Mouse (Mus musculus) CH12.LX (cell line): ENCODE data around the gene Tent5b. TPM values are rescaled to one million over a fixed set of nuclear protein-coding genes. Genes with fewer than 3 reads are reported as not detected.

Source experiments
- DNase-seq: peaks from one replicate; pipeline ENCODE4 v3.0.0-alpha.2; 2013; ENCODE audit errors: extremely low read depth
- H3K27ac ChIP-seq: 2 replicates; pipeline ENCODE4 v1.5.1; 2012; ENCODE audit warnings: low read depth, mild to moderate bottlenecking, control low read depth, moderate library complexity; ENCODE audit not compliant: insufficient read depth
- H3K27me3 ChIP-seq: replicated peaks from 2 replicates; pipeline ENCODE3; 2012; ENCODE audit warnings: inconsistent platforms
- H3K36me3 ChIP-seq, 2 experiments: replicated peaks in 1 of 2; 2 replicates each; pipeline versions ENCODE3 to v1.6.1; 2012; ENCODE audit warnings: inconsistent platforms in 1 of 2, low read length in 1 of 2, mild to moderate bottlenecking in 1 of 2, mixed read lengths in 1 of 2, moderate library complexity in 1 of 2; ENCODE audit not compliant: control insufficient read depth in 1 of 2, insufficient read depth in 1 of 2
- H3K4me1 ChIP-seq, 2 experiments: 2 replicates each; pipeline ENCODE4 v1.6.1; 2012; ENCODE audit warnings: inconsistent platforms in 1 of 2, moderate library complexity in 1 of 2; ENCODE audit not compliant: insufficient read depth in 2 of 2, control insufficient read depth in 1 of 2
- H3K4me2 ChIP-seq: 2 replicates; pipeline ENCODE4 v1.6.1; 2012; ENCODE audit warnings: low read depth, mild to moderate bottlenecking, control low read depth; ENCODE audit not compliant: poor library complexity, insufficient read depth, severe bottlenecking
- H3K4me3 ChIP-seq, 3 experiments: fragments of 150-350 bp in 1 of 3; sonication (generic) in 1 of 3; replicated peaks in 1 of 3; 2 replicates each; pipeline versions ENCODE3 to v1.5.1; 2011 to 2012; ENCODE audit warnings: low read depth in 2 of 3, low read length in 2 of 3, mild to moderate bottlenecking in 2 of 3, moderate library complexity in 2 of 3, control low read depth in 1 of 3, improper control_type of control experiment in 1 of 3, inconsistent platforms in 1 of 3, mixed read lengths in 1 of 3; ENCODE audit not compliant: poor library complexity in 1 of 3
- H3K79me2 ChIP-seq: replicated peaks from 2 replicates; pipeline ENCODE4 v1.6.1; 2012; ENCODE audit warnings: mild to moderate bottlenecking, moderate library complexity; ENCODE audit not compliant: control insufficient read depth, poor library complexity, insufficient read depth, severe bottlenecking; ENCODE audit errors: extremely low read depth
- H3K9ac ChIP-seq: 2 replicates; pipeline ENCODE4 v1.6.1; 2012; ENCODE audit warnings: low read depth, mild to moderate bottlenecking, control low read depth, moderate library complexity; ENCODE audit not compliant: insufficient read depth
- H3K9me3 ChIP-seq: replicated peaks from 2 replicates; pipeline ENCODE3; 2012; ENCODE audit warnings: low read length, inconsistent platforms, mixed read lengths
- EP300 ChIP-seq: IDR thresholded peaks from 2 replicates; pipeline ENCODE4 v1.6.1; 2011; ENCODE audit warnings: low read length, improper control_type of control experiment
- ETS1 ChIP-seq: conservative IDR thresholded peaks from 2 replicates; pipeline ENCODE4 v1.6.1; 2012; ENCODE audit warnings: low read depth, mild to moderate bottlenecking, inconsistent platforms, low read length, improper control_type of control experiment, moderate library complexity
- GABPA ChIP-seq: IDR thresholded peaks from 2 replicates; pipeline ENCODE4 v1.6.1; 2012; ENCODE audit warnings: low read depth, low read length, improper control_type of control experiment, inconsistent platforms; ENCODE audit not compliant: insufficient replicate concordance
- IRF4 ChIP-seq: IDR thresholded peaks from 2 replicates; pipeline ENCODE4 v1.6.1; 2014; ENCODE audit warnings: low read depth, mild to moderate bottlenecking, inconsistent platforms, low read length, improper control_type of control experiment
- JUND ChIP-seq: conservative IDR thresholded peaks from 2 replicates; pipeline ENCODE4 v1.6.1; 2011; ENCODE audit warnings: low read depth, low read length, improper control_type of control experiment
- KAT2A ChIP-seq: IDR thresholded peaks from 2 replicates; pipeline ENCODE4 v1.6.1; 2012; ENCODE audit warnings: low read length, improper control_type of control experiment, inconsistent platforms; ENCODE audit not compliant: insufficient replicate concordance
- MAZ ChIP-seq: IDR thresholded peaks from 2 replicates; pipeline ENCODE4 v1.6.1; 2012; ENCODE audit warnings: low read depth, mild to moderate bottlenecking, inconsistent platforms, low read length, improper control_type of control experiment, moderate library complexity
- MEF2A ChIP-seq: IDR thresholded peaks from 2 replicates; pipeline ENCODE4 v1.6.1; 2014; ENCODE audit warnings: low read depth, mild to moderate bottlenecking, inconsistent platforms, low read length, improper control_type of control experiment, borderline replicate concordance
- MXI1 ChIP-seq: IDR thresholded peaks from 2 replicates; pipeline ENCODE4 v1.6.1; 2011; ENCODE audit warnings: mild to moderate bottlenecking, low read depth, low read length, improper control_type of control experiment
- NELFE ChIP-seq: IDR thresholded peaks from 2 replicates; pipeline ENCODE4 v1.6.1; 2011; ENCODE audit warnings: low read depth, low read length, improper control_type of control experiment
- PAX5 ChIP-seq: IDR thresholded peaks from 2 replicates; pipeline ENCODE4 v1.6.1; 2012; ENCODE audit warnings: low read length, inconsistent platforms, mixed read lengths
- POLR2A ChIP-seq: IDR thresholded peaks from 2 replicates; pipeline ENCODE4 v1.6.1; 2011; ENCODE audit warnings: low read depth, mild to moderate bottlenecking, improper control_type of control experiment, low read length
- RCOR1 ChIP-seq: conservative IDR thresholded peaks from 2 replicates; pipeline ENCODE4 v1.6.1; 2012; ENCODE audit warnings: low read depth, mild to moderate bottlenecking, inconsistent platforms, low read length, improper control_type of control experiment
- SIN3A ChIP-seq: IDR thresholded peaks from 2 replicates; pipeline ENCODE4 v1.6.1; 2012; ENCODE audit warnings: low read length, improper control_type of control experiment, inconsistent platforms
- TBP ChIP-seq: conservative IDR thresholded peaks from 2 replicates; pipeline ENCODE4 v1.6.1; 2011; ENCODE audit warnings: low read depth, low read length, improper control_type of control experiment
- UBTF ChIP-seq: IDR thresholded peaks from 2 replicates; pipeline ENCODE4 v1.6.1; 2012; ENCODE audit warnings: low read depth, mild to moderate bottlenecking, inconsistent platforms, low read length, improper control_type of control experiment, moderate library complexity
- USF1 ChIP-seq: IDR thresholded peaks from 2 replicates; pipeline ENCODE4 v1.6.1; 2014; ENCODE audit warnings: low read depth, mild to moderate bottlenecking, inconsistent platforms, low read length, improper control_type of control experiment
- ZKSCAN1 ChIP-seq: IDR thresholded peaks from 2 replicates; pipeline ENCODE4 v1.6.1; 2012; ENCODE audit warnings: low read depth, inconsistent platforms, low read length, improper control_type of control experiment, borderline replicate concordance
- ZMIZ1 ChIP-seq: IDR thresholded peaks from 2 replicates; pipeline ENCODE4 v1.6.1; 2012; ENCODE audit warnings: low read depth, mild to moderate bottlenecking, inconsistent platforms, low read length, improper control_type of control experiment
- dilution Hi-C: fragments of 300-500 bp; cut with MboI; formaldehyde crosslinking; loops from 2 replicates; pipeline ENCODE4 v1.14.3; 2020; ENCODE audit warnings: low sequenced_read_pairs; ENCODE audit not compliant: extremely low pct_unique_long_range_greater_than_20kb, extremely low pct_ligation_motif_present
- in situ Hi-C: fragments of 300-500 bp; cut with MboI; formaldehyde crosslinking; loops from 3 replicates; pipeline ENCODE4 v1.14.3; 2019; ENCODE audit warnings: low sequenced_read_pairs, low pct_ligation_motif_present, low pct_unique_long_range_greater_than_20kb, mixed read lengths
- polyA plus RNA-seq: library from polyadenylated mRNA; unstranded; fragments of >175 nt; gene quantifications from 2 replicates; pipeline ENCODE4 v1.2.1, GENCODE M21; 2012; ENCODE audit warnings: low read depth; ENCODE audit not compliant: insufficient read length
- total RNA-seq, 2 experiments: library from RNA; depleted of rRNA; stranded (reverse); fragments of 300-350 nt in 1 of 2; fragments of >200 nt in 1 of 2; gene quantifications; 2 replicates each; pipeline ENCODE4 v1.2.3; 2012 to 2014

The Tent5b gene
- total and polyA plus RNA-seq, 3 experiments, result not detected

DNA sequence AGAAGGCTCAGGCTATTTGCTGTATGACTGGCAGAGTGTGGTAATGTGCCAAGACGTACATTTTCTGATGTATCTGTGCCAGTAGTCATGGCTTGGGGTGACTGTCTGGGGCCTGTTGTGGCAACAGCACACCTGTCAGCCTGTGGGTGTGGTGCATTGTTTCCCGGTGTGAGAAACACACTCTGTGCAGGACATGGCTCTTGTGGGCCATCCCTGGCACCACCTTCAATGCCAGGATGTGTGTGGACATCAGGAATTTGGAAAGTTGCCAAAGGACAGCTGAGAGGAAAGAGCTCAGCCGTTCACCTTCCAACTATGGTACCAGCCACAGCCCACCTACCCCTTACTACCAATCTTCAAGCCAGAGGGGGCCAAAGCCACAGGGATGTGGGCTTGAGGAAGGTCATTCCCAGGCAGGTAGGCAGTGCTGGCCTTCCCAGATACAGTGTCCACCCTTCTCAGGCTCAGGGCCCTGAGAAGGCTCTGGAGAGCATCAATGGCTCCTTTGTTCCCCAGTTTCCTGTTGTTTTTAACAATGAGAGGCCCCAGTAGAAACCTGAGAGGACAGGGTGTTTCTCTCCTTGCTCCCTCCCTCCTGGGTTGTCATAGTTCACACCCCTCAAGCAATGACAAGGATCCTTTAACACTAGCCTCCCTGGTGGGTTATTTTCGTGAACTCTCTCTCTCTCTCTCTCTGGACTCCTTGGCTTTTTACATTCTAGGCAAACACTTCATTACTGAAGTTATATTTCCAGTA lies 9.7 kb downstream of the Tent5b start:
- Histone ChIP-seq H3K4me1 (peaks cover 0 to 11% of the 10 kb centered on the region in 2 experiments; a peak in 2 of 4 replicates), H3K27me3 (peaks cover 79% of the 10 kb centered on the region), H3K36me3 (no peaks in the 10 kb centered on the region), H3K4me3 (no peak overlapping the region)
- in situ Hi-C loops, result no loop called here
- TF ChIP-seq UBTF, result no peak
- TF ChIP-seq EP300, result no peak
- TF ChIP-seq USF1, result no peak
- no peak for TF ChIP-seq RCOR1
- no peak for TF ChIP-seq ZKSCAN1
- TF ChIP-seq ETS1, result no peak
- TF ChIP-seq MXI1, result no peak
- TF ChIP-seq PAX5, result no peak
- no peak for TF ChIP-seq TBP
- TF ChIP-seq JUND, result no peak
- TF ChIP-seq NELFE, result no peak
- TF ChIP-seq POLR2A, result no peak
- no peak for TF ChIP-seq KAT2A
- TF ChIP-seq ZMIZ1, result no peak
- TF ChIP-seq, all 38 proteins: peak for 0
- H3K4me2 ChIP-seq, result no peak overlapping the region
- H3K9me3 ChIP-seq, result no peaks in the 10 kb centered on the region
- no peaks in the 10 kb centered on the region for H3K79me2 ChIP-seq
- no peak overlapping the region for H3K27ac ChIP-seq
- dilution Hi-C loops, result no loop called here
- H3K9ac ChIP-seq, result no peak overlapping the region
- DNase-seq, result no peak

DNA sequence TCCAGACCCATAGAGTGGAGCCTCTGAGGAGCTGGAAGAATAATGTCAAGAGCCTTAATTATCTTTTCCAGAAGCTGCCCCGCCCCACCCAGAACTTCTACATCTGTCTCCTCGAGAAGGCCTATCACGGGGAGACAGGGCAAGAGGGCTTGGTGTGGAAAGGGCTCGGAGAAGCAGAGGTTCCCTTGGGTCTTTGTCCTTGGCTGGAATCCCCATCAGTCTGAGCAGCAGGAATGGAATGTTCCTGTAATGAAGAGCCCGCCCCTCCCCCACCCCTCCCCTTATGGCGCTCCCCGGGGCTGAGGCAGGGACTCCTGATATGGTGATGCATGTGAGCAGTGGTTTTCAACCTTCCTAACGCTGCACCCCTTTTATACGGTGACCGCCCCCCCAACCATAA lies 11.9 kb downstream of the Tent5b start:
- no peak overlapping the region for H3K4me3 ChIP-seq
- H3K36me3 ChIP-seq, result no peaks in the 10 kb centered on the region
- TF ChIP-seq GABPA (no peak), ZKSCAN1 (no peak), MEF2A (no peak), MAZ (no peak), KAT2A (no peak), IRF4 (no peak), SIN3A (no peak)
- no peak overlapping the region for H3K27ac ChIP-seq
- H3K4me1 ChIP-seq, result peaks cover 0 to 11% of the 10 kb centered on the region in 2 experiments; a peak in 2 of 4 replicates
- H3K79me2 ChIP-seq, result no peaks in the 10 kb centered on the region
- no peak for DNase-seq
- H3K9ac ChIP-seq, result no peak overlapping the region
- in situ Hi-C loops (no loop called here), dilution Hi-C loops (no loop called here)
- no peak overlapping the region for H3K4me2 ChIP-seq
- peaks cover 80% of the 10 kb centered on the region for H3K27me3 ChIP-seq
- no peaks in the 10 kb centered on the region for H3K9me3 ChIP-seq
